Mouse (Mus musculus) brain, embryonic 14.5 days (tissue): ENCODE measurements at regions not wholly inside any gene's neighbourhood (a gene's known extent, or its start where the extent isn't known, plus 50 kb on each side); places are given as distances from the start of the nearest gene placed in this dataset.

ENCODE experiments used
- CTCF ChIP-seq: fragments of 200-500 bp; IDR thresholded peaks from 2 replicates; pipeline ENCODE4 v1.5.1; 2012; ENCODE audit warnings: inconsistent platforms, mild to moderate bottlenecking, moderate library complexity, borderline replicate concordance; ENCODE audit not compliant: insufficient read depth, insufficient read length; ENCODE audit errors: extremely low read depth
- POLR2A ChIP-seq: fragments of 200-500 bp; IDR thresholded peaks from 2 replicates; pipeline ENCODE4 v1.6.1; 2012; ENCODE audit warnings: mild to moderate bottlenecking, inconsistent platforms, borderline replicate concordance; ENCODE audit not compliant: poor library complexity, insufficient read depth, insufficient read length, severe bottlenecking; ENCODE audit errors: extremely low read depth

GRCm38 (mm10) chr5:139612224-139612623 is 68.9 kb downstream of the Uncx start:
- TF ChIP-seq CTCF (no peak), POLR2A (no peak)
